Mouse (Mus musculus) forebrain, embryonic 16.5 days (tissue): ENCODE measurements around the gene Paqr4. TPM values are rescaled to one million over a fixed set of nuclear protein-coding genes. Genes with fewer than 3 reads are reported as not detected.

Experiments
- ATAC-seq: fragments of 200-750 bp; cut with Nextera tagmentation; 2 replicates; pipeline ENCODE4 v1.8.0; 2017; ENCODE audit warnings: mild to moderate bottlenecking, moderate library complexity
- H3K27ac ChIP-seq: fragments of 300-500 bp; sonication (generic); 2 replicates; pipeline ENCODE4 v1.5.1; 2014; ENCODE audit warnings: low read length, control low read depth
- H3K27me3 ChIP-seq: fragments of 300-500 bp; sonication (generic); replicated peaks from 2 replicates; pipeline ENCODE4 v1.6.1; 2014; ENCODE audit warnings: low read length; ENCODE audit not compliant: control insufficient read depth, insufficient read depth
- H3K36me3 ChIP-seq: fragments of 300-500 bp; sonication (generic); 2 replicates; pipeline ENCODE4 v1.6.1; 2014; ENCODE audit not compliant: control insufficient read depth, insufficient read depth
- H3K4me1 ChIP-seq: fragments of 300-500 bp; sonication (generic); replicated peaks from 2 replicates; pipeline ENCODE4 v1.6.1; 2014; ENCODE audit warnings: low read length; ENCODE audit not compliant: control insufficient read depth, insufficient read depth
- H3K4me2 ChIP-seq: fragments of 300-500 bp; sonication (generic); 2 replicates; pipeline ENCODE4 v1.6.1; 2014; ENCODE audit warnings: mild to moderate bottlenecking, low read length, control low read depth
- H3K4me3 ChIP-seq: fragments of 300-500 bp; sonication (generic); replicated peaks from 2 replicates; pipeline ENCODE4 v1.5.1; 2014; ENCODE audit warnings: mild to moderate bottlenecking, low read length, control low read depth
- H3K9ac ChIP-seq: fragments of 300-500 bp; sonication (generic); replicated peaks from 2 replicates; pipeline ENCODE4 v1.6.1; 2014; ENCODE audit warnings: low read depth, low read length, control low read depth
- H3K9me3 ChIP-seq: fragments of 300-500 bp; sonication (generic); 2 replicates; pipeline ENCODE4 v1.6.1; 2016; ENCODE audit warnings: low read length; ENCODE audit not compliant: control insufficient read depth
- WGBS: fragments of 180-500 bp; shearing (Covaris S2); extraction: QIAGEN DNeasy Blood & Tissue Kit; methylation state at CpG from one replicate; pipeline ENCODE4 v1.1.7; 2014; 5-methylcytosine and 5-hydroxymethylcytosine counted together
- polyA plus RNA-seq: library from polyadenylated mRNA; unstranded; fragments of >200 nt; fragmentation: Nextera tagmentation; extraction: Ambion mirVana; gene quantifications from 2 replicates; pipeline ENCODE4 v1.2.1, GENCODE M21; 2015

Gene Paqr4
- polyA plus RNA-seq, 1 experiment from 2014 or later: 45.6 TPM

GRCm38 (mm10) chr17:23738836-23739201 lies 1.8 kb downstream of the Paqr4 start:
- H3K4me2 ChIP-seq: peak overlapping the region; percentile 96
- H3K27me3 ChIP-seq: peaks cover 34% of the 10 kb centered on the region
- ATAC-seq: no peak
- no peaks in the 10 kb centered on the region for H3K9me3 ChIP-seq
- WGBS: 24% methylated on average over 2 of the region's 2 CpGs
- peaks cover 6% of the 10 kb centered on the region; the same call in 1 of the 2 replicates for H3K36me3 ChIP-seq
- H3K9ac ChIP-seq: peak overlapping the region; percentile 80; the same call in 1 of the 2 replicates
- peaks cover 33% of the 10 kb centered on the region for H3K4me1 ChIP-seq
- H3K4me3 ChIP-seq: peak overlapping the region; percentile 82
- H3K27ac ChIP-seq: no peak overlapping the region

GRCm38 (mm10) chr17:23737493-23738445 lies 2.9 kb downstream of the Paqr4 start:
- Histone ChIP-seq H3K4me3 (no peak overlapping the region), H3K9me3 (no peaks in the 10 kb centered on the region), H3K27ac (no peak overlapping the region), H3K36me3 (peaks cover 6% of the 10 kb centered on the region; the same call in 1 of the 2 replicates), H3K9ac (no peak overlapping the region), H3K27me3 (peaks cover 23% of the 10 kb centered on the region), H3K4me1 (peaks cover 33% of the 10 kb centered on the region), H3K4me2 (no peak overlapping the region)
- ATAC-seq: no peak
- WGBS: 58% methylated on average over 15 of the region's 15 CpGs

GRCm38 (mm10) chr17:23734341-23734740 lies 6.3 kb downstream of the Paqr4 start:
- no peaks in the 10 kb centered on the region for H3K9me3 ChIP-seq
- 0 out of 2 replicates have a peak, but pooled peaks have one; percentile 7 for ATAC-seq
- H3K4me2 ChIP-seq: no peak overlapping the region
- H3K36me3 ChIP-seq: peaks cover 6% of the 10 kb centered on the region; the same call in 1 of the 2 replicates
- H3K27me3 ChIP-seq: no peaks in the 10 kb centered on the region
- H3K4me3 ChIP-seq: no peak overlapping the region
- peaks cover 18% of the 10 kb centered on the region for H3K4me1 ChIP-seq
- H3K9ac ChIP-seq: no peak overlapping the region
- H3K27ac ChIP-seq: no peak overlapping the region
- WGBS: 87% methylated on average over 1 of the region's 1 CpGs

- WGBS: 52% methylated on average over 1 of the region's 1 CpGs
- H3K9me3 ChIP-seq: no peaks in the 10 kb centered on the region
- H3K4me2 ChIP-seq: no peak overlapping the region
- H3K27me3 ChIP-seq: no peaks in the 10 kb centered on the region
- peaks cover 6% of the 10 kb centered on the region; the same call in 1 of the 2 replicates for H3K4me1 ChIP-seq
- H3K27ac ChIP-seq: no peak overlapping the region
- H3K9ac ChIP-seq: no peak overlapping the region
- no peaks in the 10 kb centered on the region for H3K36me3 ChIP-seq
- H3K4me3 ChIP-seq: no peak overlapping the region
- no peak for ATAC-seq
These were observed 10.2 kb downstream of the Paqr4 start for GRCm38 (mm10) chr17:23730441-23730840.

GRCm38 (mm10) chr17:23726758-23727142 lies 13.9 kb downstream of the Paqr4 start:
- 1% methylated on average over 20 of the region's 20 CpGs for WGBS
- Histone ChIP-seq H3K4me3 (peak overlapping the region; percentile 65), H3K36me3 (no peaks in the 10 kb centered on the region), H3K4me1 (peaks cover 6% of the 10 kb centered on the region; the same call in 1 of the 2 replicates), H3K9ac (peak overlapping the region; percentile 55), H3K27ac (peak overlapping the region; percentile 34; the same call in 1 of the 2 replicates), H3K4me2 (peak overlapping the region; percentile 82), H3K27me3 (no peaks in the 10 kb centered on the region), H3K9me3 (no peaks in the 10 kb centered on the region)
- peak; percentile 78 for ATAC-seq

- peak; percentile 96 for ATAC-seq
- H3K4me3 ChIP-seq: peak within 1 kb of the TSS; percentile 65
- no peaks in the 10 kb centered on the region for H3K36me3 ChIP-seq
- no peaks in the 10 kb centered on the region for H3K9me3 ChIP-seq
- no peaks in the 10 kb centered on the region for H3K27me3 ChIP-seq
- H3K4me1 ChIP-seq: peaks cover 6% of the 10 kb centered on the region; the same call in 1 of the 2 replicates
- H3K9ac ChIP-seq: peak within 1 kb of the TSS; percentile 55
- 1% methylated on average over 68 of the region's 73 CpGs for WGBS
- H3K27ac ChIP-seq: peak within 1 kb of the TSS; percentile 34; the same call in 1 of the 2 replicates
- H3K4me2 ChIP-seq: peak within 1 kb of the TSS; percentile 82
These were observed 14.5 kb downstream of the Paqr4 start, which contains the start of gene Pkmyt1 for GRCm38 (mm10) chr17:23725999-23726757. TSS of gene Pkmyt1 (plus strand) at chr17:23726336.

- Histone ChIP-seq H3K4me3 (peak overlapping the region; percentile 65), H3K9me3 (no peaks in the 10 kb centered on the region), H3K4me2 (peak overlapping the region; percentile 82), H3K36me3 (no peaks in the 10 kb centered on the region), H3K4me1 (peaks cover 6% of the 10 kb centered on the region; the same call in 1 of the 2 replicates), H3K9ac (peak overlapping the region; percentile 43), H3K27me3 (no peaks in the 10 kb centered on the region), H3K27ac (no peak overlapping the region)
- ATAC-seq: no peak
- WGBS: 67% methylated on average over 4 of the region's 4 CpGs
These were observed 15.2 kb downstream of the Paqr4 start for GRCm38 (mm10) chr17:23725477-23725876.

GRCm38 (mm10) chr17:23722376-23723125 lies 18.1 kb downstream of the Paqr4 start, which contains the start of gene 1520401A03Rik:
TSS of gene 1520401A03Rik (minus strand) at chr17:23722783.
- Histone ChIP-seq H3K9me3 (no peaks in the 10 kb centered on the region), H3K4me3 (no peak within 1 kb of the TSS), H3K36me3 (no peaks in the 10 kb centered on the region), H3K4me2 (no peak within 1 kb of the TSS), H3K27ac (no peak within 1 kb of the TSS), H3K4me1 (peaks cover 6% of the 10 kb centered on the region; the same call in 1 of the 2 replicates), H3K27me3 (no peaks in the 10 kb centered on the region; the same call in 1 of the 2 replicates), H3K9ac (no peak within 1 kb of the TSS)
- no peak for ATAC-seq
- 81% methylated on average over 7 of the region's 7 CpGs for WGBS
